Mouse (Mus musculus) stomach, embryonic 15.5 days (tissue): ENCODE results near the gene Mrpl51. TPM values are rescaled to one million over a fixed set of nuclear protein-coding genes. Genes with fewer than 3 reads are reported as not detected.
A peak's percentile ranks its signal among the peaks of the same experiment; 100 is the strongest.
"Not testable (repeated sequence)": the region's sequence is repeated elsewhere in the genome, so short reads cannot be mapped to it uniquely, and the experiment has no call there.

ENCODE experiments used
- ATAC-seq: fragments of 200-750 bp; cut with Nextera tagmentation; 2 replicates; pipeline ENCODE4 v1.8.0; 2017; ENCODE audit warnings: low read depth, moderate number of reproducible peaks, moderate TSS enrichment; ENCODE audit not compliant: insufficient read depth, low FRiP score
- H3K27ac ChIP-seq: fragments of 300-500 bp; sonication (generic); 2 replicates; pipeline ENCODE4 v1.5.1; 2015; ENCODE audit warnings: mild to moderate bottlenecking, inconsistent platforms
- H3K27me3 ChIP-seq: fragments of 300-500 bp; sonication (generic); replicated peaks from 2 replicates; pipeline ENCODE4 v1.6.1; 2015; ENCODE audit warnings: inconsistent platforms
- H3K36me3 ChIP-seq: fragments of 300-500 bp; sonication (generic); 2 replicates; pipeline ENCODE4 v1.6.1; 2015; ENCODE audit warnings: inconsistent platforms
- H3K4me1 ChIP-seq: fragments of 300-500 bp; sonication (generic); 2 replicates; pipeline ENCODE4 v1.6.1; 2015; ENCODE audit warnings: inconsistent platforms
- H3K4me2 ChIP-seq: fragments of 300-500 bp; sonication (generic); 2 replicates; pipeline ENCODE4 v1.6.1; 2015; ENCODE audit warnings: mild to moderate bottlenecking, inconsistent platforms
- H3K4me3 ChIP-seq: fragments of 300-500 bp; sonication (generic); replicated peaks from 2 replicates; pipeline ENCODE4 v1.5.1; 2015; ENCODE audit warnings: inconsistent platforms
- H3K9ac ChIP-seq: fragments of 300-500 bp; sonication (generic); 2 replicates; pipeline ENCODE4 v1.6.1; 2015; ENCODE audit warnings: inconsistent platforms
- H3K9me3 ChIP-seq: fragments of 300-500 bp; sonication (generic); 2 replicates; pipeline ENCODE4 v1.6.1; 2016; ENCODE audit warnings: inconsistent platforms
- WGBS: fragments of 180-500 bp; shearing (Covaris S2); methylation state at CpG from one replicate; pipeline ENCODE4 v1.1.7; 2015; 5-methylcytosine and 5-hydroxymethylcytosine counted together
- polyA plus RNA-seq: library from polyadenylated mRNA; unstranded; fragments of >200 nt; fragmentation: Nextera tagmentation; extraction: Ambion mirVana; gene quantifications from 2 replicates; pipeline ENCODE4 v1.2.1, GENCODE M21; 2015

Mrpl51 gene
- polyA plus RNA-seq, 1 experiment from 2014 or later = 231 TPM

DNA sequence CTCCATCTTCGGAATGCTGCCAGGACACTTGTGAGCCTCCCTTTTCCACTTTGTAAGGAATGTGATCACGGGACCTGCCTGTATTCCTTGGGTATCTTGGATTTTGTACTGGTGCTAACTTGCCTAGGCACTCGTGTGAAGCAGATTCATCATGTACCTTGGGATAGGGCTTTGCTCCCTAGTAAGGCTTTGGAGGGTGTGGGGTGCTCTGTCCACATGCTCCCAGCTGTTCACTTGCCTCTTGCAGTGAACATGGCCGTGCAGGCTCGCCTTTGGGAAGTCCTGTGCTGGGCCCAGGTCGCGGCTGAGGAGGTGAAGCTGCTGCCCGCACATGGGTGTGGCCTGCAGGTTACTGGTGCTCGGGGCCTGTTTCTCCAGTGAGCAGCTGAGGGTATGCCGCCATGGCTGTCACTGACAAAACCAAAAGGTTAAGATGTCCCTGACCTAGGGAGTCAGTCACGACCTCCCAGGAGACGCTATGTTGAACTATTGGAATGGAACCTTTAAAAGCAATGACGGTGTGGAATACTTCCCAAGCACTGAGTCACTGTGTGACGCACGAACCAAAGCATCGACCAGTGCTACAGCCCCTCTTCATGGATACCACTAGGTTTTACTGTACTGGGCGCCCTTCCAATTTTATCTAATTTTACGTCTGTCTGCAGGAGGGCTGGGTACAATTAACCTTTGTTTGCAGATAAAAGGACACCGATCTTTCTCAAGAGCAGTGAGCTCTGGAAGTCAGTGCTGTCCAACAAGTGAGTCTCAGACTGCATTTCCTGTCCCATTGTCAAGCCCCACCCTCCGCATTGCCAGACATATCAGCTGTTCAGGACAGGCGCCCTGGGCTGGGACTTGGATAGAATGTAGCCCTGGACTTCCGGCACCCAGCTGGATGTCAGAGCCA, 30.5 kb upstream of the Mrpl51 start:
- peaks cover 25% of the 10 kb centered on the region for H3K4me1 ChIP-seq
- H3K36me3 ChIP-seq = peaks cover 25% of the 10 kb centered on the region
- ATAC-seq = no peak

DNA sequence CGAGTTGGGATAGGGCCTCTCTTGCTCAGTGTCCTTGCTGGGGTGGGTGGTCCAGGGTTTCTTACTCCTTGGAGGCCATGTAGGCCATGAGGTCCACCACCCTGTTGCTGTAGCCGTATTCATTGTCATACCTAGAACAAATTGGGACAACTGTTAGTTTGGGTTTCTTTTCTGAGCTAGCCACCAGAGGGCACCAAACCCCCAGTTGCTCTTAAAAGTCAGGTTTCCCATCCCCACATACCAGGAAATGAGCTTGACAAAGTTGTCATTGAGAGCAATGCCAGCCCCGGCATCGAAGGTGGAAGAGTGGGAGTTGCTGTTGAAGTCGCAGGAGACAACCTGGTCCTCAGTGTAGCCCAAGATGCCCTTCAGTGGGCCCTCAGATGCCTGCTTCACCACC, 29.6 kb upstream of the Mrpl51 start:
- not testable (repeated sequence) for H3K27ac ChIP-seq, H3K9me3 ChIP-seq, H3K9ac ChIP-seq, H3K4me2 ChIP-seq, H3K27me3 ChIP-seq, ATAC-seq, H3K4me3 ChIP-seq
- Histone ChIP-seq H3K4me1 (peaks cover 34% of the 10 kb centered on the region), H3K36me3 (peaks cover 25% of the 10 kb centered on the region)
- 8% methylated on average over 4 of the region's 5 CpGs for WGBS

More for the DNA sequence above, 30.5 kb upstream of the Mrpl51 start:
- H3K4me3 ChIP-seq = no peak overlapping the region
- 22% methylated on average over 22 of the region's 22 CpGs for WGBS
- H3K9ac ChIP-seq = no peak overlapping the region
- H3K4me2 ChIP-seq = no peak overlapping the region
- peak overlapping the region; percentile 49 for H3K27ac ChIP-seq
- H3K9me3 ChIP-seq = no peaks in the 10 kb centered on the region
- H3K27me3 ChIP-seq = no peaks in the 10 kb centered on the region

DNA sequence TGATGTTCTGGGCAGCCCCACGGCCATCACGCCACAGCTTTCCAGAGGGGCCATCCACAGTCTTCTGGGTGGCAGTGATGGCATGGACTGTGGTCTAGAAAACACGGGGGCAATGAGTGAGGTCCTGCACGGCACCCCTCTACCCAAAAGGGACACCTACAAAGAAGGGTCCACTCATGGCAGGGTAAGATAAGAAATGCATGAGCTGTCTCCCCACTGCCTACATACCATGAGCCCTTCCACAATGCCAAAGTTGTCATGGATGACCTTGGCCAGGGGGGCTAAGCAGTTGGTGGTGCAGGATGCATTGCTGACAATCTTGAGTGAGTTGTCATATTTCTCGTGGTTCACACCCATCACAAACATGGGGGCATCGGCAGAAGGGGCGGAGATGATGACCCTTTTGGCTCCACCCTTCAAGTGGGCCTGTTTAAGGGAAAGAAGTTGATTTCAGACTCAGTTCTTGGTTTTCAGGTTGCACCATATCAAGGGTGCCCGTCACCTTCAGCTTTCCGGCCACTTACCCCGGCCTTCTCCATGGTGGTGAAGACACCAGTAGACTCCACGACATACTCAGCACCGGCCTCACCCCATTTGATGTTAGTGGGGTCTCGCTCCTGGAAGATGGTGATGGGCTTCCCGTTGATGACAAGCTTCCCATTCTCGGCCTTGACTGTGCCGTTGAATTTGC, 28.8 kb upstream of the Mrpl51 start:
- H3K9ac ChIP-seq, H3K4me3 ChIP-seq, ATAC-seq, H3K9me3 ChIP-seq, H3K27ac ChIP-seq, H3K27me3 ChIP-seq: not testable (repeated sequence)
- H3K4me1 ChIP-seq = peaks cover 42% of the 10 kb centered on the region
- H3K36me3 ChIP-seq = peaks cover 28% of the 10 kb centered on the region
- WGBS = 69% methylated on average over 13 of the region's 16 CpGs
- H3K4me2 ChIP-seq = peak overlapping the region; percentile 79; the same call in 1 of the 2 replicates

DNA sequence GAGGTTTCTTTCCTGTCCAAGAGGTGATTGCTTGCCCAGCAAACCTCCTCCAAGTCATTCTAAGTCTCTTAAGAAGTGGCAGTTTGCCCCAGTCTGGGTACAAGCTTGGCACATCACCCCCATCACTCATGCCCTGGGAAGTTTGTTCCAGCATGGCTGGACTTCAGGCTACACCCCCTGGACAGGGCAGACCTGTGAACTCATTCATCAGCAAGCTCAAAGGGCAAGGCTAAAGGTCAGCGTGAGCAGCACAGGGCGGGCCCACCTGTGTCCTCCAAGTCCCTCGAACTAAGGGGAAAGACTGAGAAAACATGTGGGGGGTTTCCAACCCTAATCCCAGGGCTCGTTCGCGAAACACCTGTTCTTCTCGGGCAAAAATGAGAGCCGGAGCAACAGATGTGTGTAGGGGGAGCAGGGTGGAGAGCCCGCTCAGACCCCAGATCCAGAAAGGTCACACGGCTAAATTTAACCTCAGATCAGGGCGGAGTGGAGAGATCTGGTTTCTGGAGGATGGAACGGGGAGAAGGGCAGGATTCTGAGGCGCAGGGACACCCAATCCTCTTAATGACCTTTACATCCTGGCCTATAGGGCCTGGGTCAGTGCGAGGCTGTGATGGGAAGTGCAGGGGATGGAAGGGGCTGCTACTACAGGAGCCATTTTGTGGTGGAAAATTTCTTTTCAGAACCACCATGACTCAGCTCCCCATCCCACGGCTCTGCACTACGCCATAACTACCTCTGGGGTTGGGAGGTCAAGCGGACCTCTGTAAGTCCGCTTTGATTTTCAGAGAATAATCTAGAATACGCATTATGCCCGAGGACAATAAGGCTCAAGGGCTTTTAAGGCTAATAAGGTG, 27.6 kb upstream of the Mrpl51 start:
- H3K36me3 ChIP-seq = peaks cover 28% of the 10 kb centered on the region
- peak overlapping the region; percentile 90 for H3K4me3 ChIP-seq
- no peaks in the 10 kb centered on the region for H3K9me3 ChIP-seq
- no peak for ATAC-seq
- H3K9ac ChIP-seq = peak overlapping the region; percentile 76
- peak overlapping the region; percentile 98 for H3K27ac ChIP-seq
- H3K4me1 ChIP-seq = peaks cover 42% of the 10 kb centered on the region
- H3K4me2 ChIP-seq = peak overlapping the region; percentile 79
- WGBS = 4% methylated on average over 20 of the region's 20 CpGs
- H3K27me3 ChIP-seq = no peaks in the 10 kb centered on the region

DNA sequence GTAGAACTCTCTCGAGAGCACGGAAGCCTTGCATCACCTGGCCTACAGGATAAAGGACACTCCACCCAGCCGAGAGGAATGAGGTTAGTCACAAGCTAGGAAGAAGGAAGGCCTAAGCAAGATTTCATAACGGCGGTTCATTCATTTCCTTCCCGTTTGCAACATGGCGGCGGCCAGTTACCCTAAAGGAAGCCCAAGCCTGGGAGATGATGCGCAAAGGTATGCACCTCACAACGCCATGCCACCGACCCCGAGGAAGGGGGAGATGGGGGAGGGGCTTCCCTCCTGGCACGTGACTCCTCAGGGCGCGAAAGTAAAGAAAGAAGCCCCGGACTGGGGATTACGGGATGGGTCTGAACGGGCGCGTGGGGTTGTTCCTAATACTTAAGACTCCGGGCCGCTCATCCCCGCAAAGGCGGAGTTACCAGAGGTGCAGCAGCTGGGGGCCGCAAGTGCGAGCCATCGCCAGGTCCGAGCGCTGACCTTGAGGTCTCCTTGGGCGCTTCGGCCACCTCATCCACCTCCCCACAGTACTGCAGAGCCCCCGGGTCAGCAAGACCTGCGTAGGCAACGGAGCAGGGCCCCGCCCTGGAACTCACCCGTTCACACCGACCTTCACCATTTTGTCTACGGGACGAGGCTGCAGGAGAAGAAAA, 26.8 kb upstream of the Mrpl51 start:
- Histone ChIP-seq H3K27me3 (no peaks in the 10 kb centered on the region), H3K36me3 (peaks cover 31% of the 10 kb centered on the region), H3K9me3 (no peaks in the 10 kb centered on the region), H3K9ac (peak overlapping the region; percentile 76), H3K4me1 (peaks cover 42% of the 10 kb centered on the region), H3K4me2 (peak overlapping the region; percentile 79), H3K4me3 (peak overlapping the region; percentile 90), H3K27ac (peak overlapping the region; percentile 98)
- under 1% methylated on average over 39 of the region's 39 CpGs for WGBS
- ATAC-seq = no peak

DNA sequence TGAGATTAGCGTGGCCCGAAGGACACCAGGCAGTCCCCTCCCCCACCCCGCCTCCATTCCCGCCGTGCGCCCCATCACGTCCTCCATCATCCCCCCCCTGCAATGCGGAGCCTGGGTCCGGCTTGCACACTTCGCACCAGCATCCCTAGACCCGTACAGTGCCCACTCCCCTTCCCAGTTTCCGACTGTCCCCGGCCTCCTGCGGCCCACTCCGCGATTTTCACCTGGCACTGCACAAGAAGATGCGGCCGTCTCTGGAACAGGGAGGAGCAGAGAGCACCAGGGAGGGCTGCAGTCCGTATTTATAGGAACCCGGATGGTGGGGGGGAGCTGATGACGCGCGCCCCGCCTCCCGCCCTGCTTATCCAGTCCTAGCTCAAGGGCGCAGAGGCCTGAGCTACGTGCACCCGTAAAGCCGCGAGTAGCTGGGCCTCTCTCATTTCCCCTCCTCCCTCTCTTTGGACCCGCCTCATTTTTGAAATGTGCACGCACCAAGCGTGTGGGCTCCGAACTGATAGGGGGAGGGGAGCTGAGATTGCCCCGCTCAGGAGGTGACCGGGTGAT, 26.2 kb upstream of the Mrpl51 start:
- peaks cover 32% of the 10 kb centered on the region for H3K36me3 ChIP-seq
- H3K9me3 ChIP-seq = no peaks in the 10 kb centered on the region
- H3K27ac ChIP-seq = peak overlapping the region; percentile 98

DNA sequence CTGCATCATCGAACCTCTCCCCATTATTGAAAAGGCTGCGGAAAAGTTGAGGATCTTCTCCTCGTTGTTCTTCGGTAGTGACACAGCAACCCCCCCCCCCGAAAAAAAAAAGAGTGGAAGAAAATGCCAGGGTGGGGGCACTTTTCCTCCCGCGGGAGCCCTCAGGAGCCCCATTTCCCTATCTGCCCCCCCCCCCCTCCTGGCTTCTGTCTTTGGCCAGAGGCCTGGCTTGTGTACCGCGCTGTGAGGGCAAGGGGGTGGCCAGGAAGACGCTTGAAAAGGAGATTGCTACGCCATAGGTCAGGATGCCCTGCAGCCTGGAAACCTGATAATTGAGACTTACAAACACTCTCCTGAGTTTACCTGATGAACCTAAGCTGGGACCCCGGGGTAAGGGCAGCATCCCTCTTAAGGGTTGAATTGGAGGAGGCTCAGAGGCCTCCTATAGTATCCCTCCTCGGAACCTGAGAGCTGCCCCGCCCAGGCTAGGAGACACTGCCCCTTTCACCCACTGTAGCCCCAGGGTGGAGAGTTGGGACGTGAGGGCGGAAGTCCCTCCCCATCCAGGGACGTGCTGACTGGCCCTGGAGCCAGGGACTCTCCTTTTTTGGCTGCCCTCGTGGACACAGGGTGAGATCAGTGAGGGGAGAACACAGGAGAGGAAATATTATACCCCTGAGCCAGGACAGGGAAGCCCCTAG, 25.4 kb upstream of the Mrpl51 start, which contains the start of gene Gapdh:
TSS of gene Gapdh (minus strand) at position 417 of the 701 bp plus-strand sequence.
- H3K27ac ChIP-seq = peak within 1 kb of the TSS; percentile 98
- H3K4me1 ChIP-seq = peaks cover 34% of the 10 kb centered on the region
- no peaks in the 10 kb centered on the region for H3K27me3 ChIP-seq
- under 1% methylated on average over 18 of the region's 18 CpGs for WGBS
- no peaks in the 10 kb centered on the region for H3K9me3 ChIP-seq
- H3K9ac ChIP-seq = peak within 1 kb of the TSS; percentile 76
- peak within 1 kb of the TSS; percentile 79 for H3K4me2 ChIP-seq
- peaks cover 34% of the 10 kb centered on the region for H3K36me3 ChIP-seq
- peak within 1 kb of the TSS; percentile 90 for H3K4me3 ChIP-seq
- ATAC-seq = peak; percentile 74

More for the DNA sequence above, 26.2 kb upstream of the Mrpl51 start:
- peak overlapping the region; percentile 79 for H3K4me2 ChIP-seq
- H3K4me3 ChIP-seq = peak overlapping the region; percentile 90
- peak; percentile 87 for ATAC-seq
- H3K4me1 ChIP-seq = peaks cover 42% of the 10 kb centered on the region
- H3K27me3 ChIP-seq = no peaks in the 10 kb centered on the region
- WGBS = 0% methylated on average over 36 of the region's 36 CpGs
- H3K9ac ChIP-seq = peak overlapping the region; percentile 76

DNA sequence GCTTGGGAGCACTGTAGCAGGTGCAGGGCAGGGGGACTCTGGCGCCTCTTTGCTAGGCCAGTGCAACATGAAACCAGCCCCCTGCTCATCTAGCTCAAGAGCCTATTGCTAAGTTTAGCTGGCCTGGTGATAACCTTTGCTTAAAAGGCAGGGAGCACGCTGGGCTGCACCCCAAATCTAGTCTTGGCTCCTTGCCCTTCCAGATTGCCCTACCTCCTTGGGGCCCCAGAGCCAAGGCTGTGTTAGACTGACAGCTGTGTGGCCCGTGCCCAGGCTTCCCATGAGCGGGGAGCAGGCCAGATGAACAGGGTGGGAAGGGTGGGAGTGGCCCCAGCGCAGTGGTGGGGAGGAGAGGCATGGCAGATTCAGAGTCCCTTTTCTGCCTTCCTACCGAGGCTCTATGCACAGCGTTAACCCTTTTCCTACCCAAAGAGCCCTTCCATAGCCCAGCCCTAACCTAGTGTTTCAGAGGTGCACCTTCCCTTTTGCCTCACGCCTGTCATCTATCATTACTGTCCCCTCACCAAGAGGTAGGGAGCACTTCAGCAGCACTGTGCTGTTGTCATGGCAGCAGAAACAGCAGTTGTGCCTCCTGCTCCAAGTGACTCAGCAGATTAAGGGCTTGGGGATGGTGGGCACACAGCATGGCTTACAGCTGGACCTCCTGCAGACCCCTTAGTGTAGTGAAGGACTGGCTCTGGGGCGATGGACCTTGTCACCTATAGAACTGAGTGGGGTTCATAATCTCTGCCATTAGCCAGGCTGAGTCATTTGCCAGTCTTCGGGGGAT, 24.5 kb upstream of the Mrpl51 start:
- ATAC-seq = peak; percentile 51
- Histone ChIP-seq H3K27me3 (no peaks in the 10 kb centered on the region), H3K9ac (peak overlapping the region; percentile 13), H3K4me1 (peaks cover 31% of the 10 kb centered on the region), H3K36me3 (peaks cover 43% of the 10 kb centered on the region), H3K4me2 (peak overlapping the region; percentile 79), H3K27ac (peak overlapping the region; percentile 98), H3K9me3 (no peaks in the 10 kb centered on the region), H3K4me3 (peak overlapping the region; percentile 90)
- 19% methylated on average over 10 of the region's 10 CpGs for WGBS

DNA sequence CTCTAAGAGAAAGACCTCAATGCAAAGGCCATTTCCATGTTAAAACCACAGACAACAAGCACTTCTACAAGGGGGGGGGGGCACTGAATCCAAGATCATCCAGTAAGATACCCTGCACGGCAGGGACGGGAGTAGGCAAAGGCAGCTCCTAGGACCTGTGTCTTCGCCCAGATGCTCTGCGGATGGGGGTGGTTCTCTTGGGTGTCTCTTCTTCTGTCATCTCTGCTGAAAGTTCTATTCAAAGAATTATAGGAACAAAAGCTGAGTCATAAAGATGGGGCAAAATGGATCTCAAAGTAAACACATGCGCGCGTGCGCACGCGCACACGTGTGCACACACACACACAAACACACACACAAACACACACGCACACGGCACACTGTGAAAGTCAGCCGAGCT, 23.5 kb upstream of the Mrpl51 start:
- Histone ChIP-seq H3K27ac (peak overlapping the region; percentile 98; the same call in 1 of the 2 replicates), H3K4me1 (peaks cover 31% of the 10 kb centered on the region), H3K36me3 (peaks cover 53% of the 10 kb centered on the region), H3K9ac (no peak overlapping the region), H3K4me2 (no peak overlapping the region), H3K4me3 (no peak overlapping the region), H3K9me3 (no peaks in the 10 kb centered on the region), H3K27me3 (no peaks in the 10 kb centered on the region)
- WGBS = 90% methylated on average over 14 of the region's 14 CpGs
- no peak for ATAC-seq

DNA sequence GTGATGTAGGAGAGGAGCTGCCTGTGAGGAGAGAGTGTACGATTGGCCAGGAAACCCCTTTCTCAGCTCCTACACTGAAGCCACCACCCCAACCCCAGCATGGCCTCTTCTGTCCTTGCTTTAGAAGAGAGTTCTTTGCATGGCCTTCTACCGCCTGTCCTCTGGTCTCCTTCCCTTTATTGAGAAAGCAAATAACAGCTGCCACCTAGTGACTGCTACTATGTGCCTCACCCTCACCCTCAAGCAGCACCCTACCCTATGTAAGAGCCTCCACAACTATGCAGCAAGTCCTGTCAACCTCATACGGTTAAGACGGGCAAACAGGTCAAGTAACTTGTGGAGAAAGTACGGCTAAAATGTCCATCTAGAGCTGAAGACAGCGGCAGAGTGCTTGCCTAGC, 21.4 kb upstream of the Mrpl51 start:
- H3K9me3 ChIP-seq = no peaks in the 10 kb centered on the region
- H3K27me3 ChIP-seq = no peaks in the 10 kb centered on the region
- no peak overlapping the region for H3K9ac ChIP-seq
- H3K4me1 ChIP-seq = peaks cover 17% of the 10 kb centered on the region
- WGBS = 85% methylated on average over 6 of the region's 6 CpGs
- peaks cover 61% of the 10 kb centered on the region for H3K36me3 ChIP-seq
- no peak for ATAC-seq
- no peak overlapping the region for H3K27ac ChIP-seq
- no peak overlapping the region for H3K4me2 ChIP-seq
- H3K4me3 ChIP-seq = no peak overlapping the region
